Comparison of ENCODE assay signal across 16 mouse cellular contexts in the genomic region with DNA sequence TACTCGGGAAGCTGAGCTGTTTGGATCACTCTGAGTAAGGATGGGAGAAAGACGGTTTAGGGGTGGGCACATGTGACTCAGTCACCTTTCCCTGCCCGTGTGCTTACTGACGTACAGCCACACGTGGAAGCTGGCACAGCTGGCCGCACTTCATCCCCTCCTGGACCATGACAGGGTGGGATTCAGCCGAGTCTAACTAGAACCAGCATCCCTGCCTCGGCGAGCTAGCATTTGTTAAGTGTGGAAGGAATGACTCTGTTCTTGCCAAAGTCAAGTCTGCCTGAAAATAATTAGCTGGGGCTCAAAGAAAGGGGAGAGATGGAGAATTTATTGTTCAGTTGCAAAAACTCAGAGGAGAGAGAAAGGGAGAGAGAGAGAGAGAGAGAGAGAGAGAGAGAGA.
"Had no signal": no experiment of that assay in that cellular context is flagged by ENCODE, and none has a peak within 500 bp of the region (broad histone marks: within the 10 kb centered on the region; RNA-seq: fewer than 3 reads in every experiment).

No protein-coding gene starts in this region.

- H3K4me3 ChIP-seq: lung, embryonic 15.5 days; megakaryocyte, embryonic 14.5 days; neural tube, embryonic 12.5 days; stomach, embryonic 15.5 days had no signal

- H3K4me1 ChIP-seq: lung, embryonic 15.5 days; megakaryocyte, embryonic 14.5 days; neural tube, embryonic 12.5 days; stomach, embryonic 15.5 days had no signal

- H3K27ac ChIP-seq: macrophage; neural tube, embryonic 12.5 days; stomach, embryonic 15.5 days; stomach, postnatal 0 days had no signal

- ATAC-seq: liver, postnatal 0 days; lung, postnatal 0 days; midbrain, embryonic 16.5 days had no signal

- H3K4me2 ChIP-seq: lung, embryonic 15.5 days; midbrain, embryonic 11.5 days; neural tube, embryonic 12.5 days; stomach, embryonic 15.5 days had no signal

- H3K9me3 ChIP-seq: lung, embryonic 15.5 days; megakaryocyte, embryonic 14.5 days; neural tube, embryonic 12.5 days; stomach, embryonic 15.5 days had no signal

- DNase-seq: liver, postnatal 0 days; lung, adult 2 months; lung, postnatal 14 days; lung, postnatal 36 days; right cerebral cortex, postnatal 14 days; thymus, adult 2 months; thymus, postnatal 25 days had no signal

- H3K27me3 ChIP-seq: lung, embryonic 15.5 days; neural tube, embryonic 12.5 days; stomach, embryonic 15.5 days had no signal

- H3K9ac ChIP-seq: liver, postnatal 0 days; lung, embryonic 15.5 days; neural tube, embryonic 12.5 days; stomach, embryonic 15.5 days had no signal
